Mouse (Mus musculus): ENCODE results near the gene Ehd2.

Ehd2 gene

DNA sequence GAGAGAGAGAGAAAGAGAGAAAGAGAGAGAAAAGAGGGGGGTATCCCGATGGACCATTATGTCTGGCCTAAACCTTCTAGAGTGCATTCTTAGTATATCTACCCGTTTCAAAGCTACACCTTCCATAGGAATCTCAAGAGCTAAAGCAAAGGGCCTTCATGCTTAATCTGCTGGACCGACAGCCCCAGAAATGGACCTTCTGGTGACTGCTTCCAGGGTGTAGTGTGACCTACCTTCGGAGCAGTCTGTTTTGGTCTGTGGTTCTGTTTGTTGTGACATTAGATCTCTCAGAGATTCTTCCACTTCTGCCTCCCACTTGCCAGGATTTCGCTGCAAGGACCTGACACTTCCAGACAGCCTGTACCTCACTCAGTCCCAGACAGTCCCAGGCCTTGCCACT, 56.8 kb downstream of the Ehd2 start:
- TF ChIP-seq GATA4 (IDR thresholded peaks at IDR 0.05; ENCODE audit: insufficient replicate concordance, low read length) = no peak

DNA sequence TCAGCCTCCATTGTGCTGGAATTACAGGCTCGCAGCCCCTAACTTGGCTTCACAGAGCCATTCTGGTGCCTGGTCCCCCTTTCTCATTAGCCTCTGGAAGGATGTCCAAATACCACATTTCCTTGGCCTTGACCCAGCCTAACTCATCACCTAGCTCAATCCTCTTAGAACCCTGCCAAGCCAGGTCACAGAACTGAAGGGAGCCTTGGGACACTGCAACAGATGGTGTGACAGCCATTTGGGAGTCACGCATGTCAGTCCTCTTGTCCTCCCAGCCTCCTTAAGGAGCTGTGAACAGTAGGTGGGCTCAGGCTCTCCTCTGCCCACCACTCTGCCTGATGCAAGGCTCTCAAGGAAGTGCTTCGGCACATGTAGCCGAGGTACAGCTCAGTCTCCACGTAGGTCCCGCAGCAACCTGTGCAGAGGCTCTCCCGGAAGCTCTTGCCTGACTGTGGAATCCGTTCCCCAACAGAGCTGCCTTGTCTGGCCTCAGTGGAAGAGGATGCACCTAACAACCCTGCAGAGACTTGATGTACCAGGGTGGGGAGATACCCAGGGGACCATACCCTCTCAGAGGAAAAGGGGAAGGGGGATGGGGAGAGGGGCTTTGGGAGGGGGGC, 59.3 kb downstream of the Ehd2 start:
- TF ChIP-seq GATA4 (IDR thresholded peaks at IDR 0.05; ENCODE audit: insufficient replicate concordance, low read length) = no peak

DNA sequence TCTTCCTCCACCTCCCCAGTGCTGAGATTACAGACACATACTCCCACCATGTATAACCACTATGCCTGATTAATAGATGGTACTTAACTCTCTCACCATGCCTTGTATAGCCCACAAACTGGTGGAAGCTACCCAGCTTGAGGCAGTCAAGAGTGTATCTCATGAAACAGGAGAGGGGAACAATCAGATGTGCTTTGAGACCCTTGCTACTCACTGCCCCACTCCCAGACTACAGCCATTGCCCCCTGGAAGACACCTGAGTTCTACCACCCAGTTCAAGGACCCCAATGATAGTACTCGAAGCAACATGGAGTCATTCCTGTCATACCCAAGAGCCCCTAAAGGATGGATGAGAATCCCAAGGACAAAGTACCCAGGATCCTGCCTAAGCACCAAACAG, 60.8 kb downstream of the Ehd2 start:
- TF ChIP-seq GATA4 (IDR thresholded peaks at IDR 0.05; ENCODE audit: insufficient replicate concordance, low read length) = no peak

- TF ChIP-seq GATA4 (IDR thresholded peaks at IDR 0.05; ENCODE audit: insufficient replicate concordance, low read length) = no peak
Measured at GRCm38 (mm10) chr7:15905861-15906260, 61.5 kb downstream of the Ehd2 start.

DNA sequence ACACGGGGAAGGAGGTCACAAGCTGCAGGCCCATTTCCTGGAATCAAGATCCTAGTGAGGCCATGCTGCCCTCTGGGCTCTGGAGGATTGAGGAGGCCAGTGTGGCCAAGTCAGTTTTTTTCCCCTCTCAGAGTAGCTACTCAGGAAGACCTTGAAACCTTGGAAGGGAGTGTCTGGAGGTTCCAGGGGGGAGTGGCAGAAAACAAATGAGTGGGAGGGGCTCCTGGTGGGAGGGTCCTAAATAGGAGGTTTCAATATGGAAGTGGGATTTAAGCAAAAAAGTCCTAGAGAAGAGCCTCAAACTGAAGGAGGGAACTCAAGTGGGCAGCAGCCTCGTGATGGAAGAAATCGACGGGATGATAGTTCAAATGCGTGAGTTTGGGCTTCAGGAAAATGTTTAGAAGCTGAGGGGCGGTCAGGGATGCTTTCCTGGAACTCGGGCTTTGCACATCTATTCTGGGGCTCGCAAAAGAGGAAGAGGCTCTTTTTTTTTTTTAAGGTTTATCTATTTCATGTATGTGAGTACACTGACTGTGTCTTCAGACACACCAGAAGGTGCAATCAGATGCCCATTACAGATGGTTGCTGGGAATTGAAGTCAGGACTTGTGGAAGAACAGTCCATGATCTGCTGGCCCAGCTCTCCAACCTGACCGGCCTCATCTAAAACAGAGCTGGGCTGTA, 65.9 kb downstream of the Ehd2 start:
- TF ChIP-seq GATA4 (IDR thresholded peaks at IDR 0.05; ENCODE audit: insufficient replicate concordance, low read length) = no peak
